Mouse (Mus musculus) midbrain, embryonic 13.5 days (tissue): Measurements from ENCODE around the gene Tmem106c. TPM values are rescaled to one million over a fixed set of nuclear protein-coding genes. Genes with fewer than 3 reads are reported as not detected.

ENCODE experiments used
- ATAC-seq: fragments of 200-750 bp; cut with Nextera tagmentation; 2 replicates; pipeline ENCODE4 v1.8.0; 2017; ENCODE audit warnings: mild to moderate bottlenecking, moderate TSS enrichment, moderate library complexity
- H3K27ac ChIP-seq: fragments of 300-500 bp; sonication (generic); 2 replicates; pipeline ENCODE4 v1.5.1; 2015; ENCODE audit warnings: inconsistent platforms, mild to moderate bottlenecking, moderate library complexity
- H3K27me3 ChIP-seq: fragments of 300-500 bp; sonication (generic); 2 replicates; pipeline ENCODE4 v1.6.1; 2015; ENCODE audit warnings: mild to moderate bottlenecking, inconsistent platforms
- H3K36me3 ChIP-seq: fragments of 300-500 bp; sonication (generic); 2 replicates; pipeline ENCODE4 v1.6.1; 2015; ENCODE audit warnings: mild to moderate bottlenecking, inconsistent platforms
- H3K4me1 ChIP-seq: fragments of 300-500 bp; sonication (generic); replicated peaks from 2 replicates; pipeline ENCODE4 v1.6.1; 2015; ENCODE audit warnings: inconsistent platforms
- H3K4me2 ChIP-seq: fragments of 300-500 bp; sonication (generic); replicated peaks from 2 replicates; pipeline ENCODE4 v1.6.1; 2015; ENCODE audit warnings: moderate library complexity, mild to moderate bottlenecking, inconsistent platforms
- H3K4me3 ChIP-seq: fragments of 300-500 bp; sonication (generic); replicated peaks from 2 replicates; pipeline ENCODE4 v1.5.1; 2015; ENCODE audit warnings: mild to moderate bottlenecking, inconsistent platforms
- H3K9ac ChIP-seq: fragments of 300-500 bp; sonication (generic); replicated peaks from 2 replicates; pipeline ENCODE4 v1.6.1; 2015; ENCODE audit warnings: mild to moderate bottlenecking, inconsistent platforms
- H3K9me3 ChIP-seq: fragments of 300-500 bp; sonication (generic); 2 replicates; pipeline ENCODE4 v1.6.1; 2016; ENCODE audit warnings: mild to moderate bottlenecking, inconsistent platforms
- WGBS: fragments of 180-500 bp; shearing (Covaris S2); methylation state at CpG from one replicate; pipeline ENCODE4 v1.1.7; 2015; 5-methylcytosine and 5-hydroxymethylcytosine counted together
- polyA plus RNA-seq: library from polyadenylated mRNA; unstranded; fragments of >200 nt; fragmentation: Nextera tagmentation; extraction: Ambion mirVana; gene quantifications from 2 replicates; pipeline ENCODE4 v1.2.1, GENCODE M21; 2015

The Tmem106c gene
- polyA plus RNA-seq, 1 experiment from 2014 or later = 59.8 TPM

- Histone ChIP-seq H3K9me3 (no peaks in the 10 kb centered on the region), H3K4me3 (no peak overlapping the region), H3K36me3 (peaks cover 42% of the 10 kb centered on the region), H3K27ac (peak overlapping the region; percentile 90), H3K4me2 (peak overlapping the region; percentile 45), H3K4me1 (peaks cover 55% of the 10 kb centered on the region), H3K27me3 (no peaks in the 10 kb centered on the region), H3K9ac (0 out of 2 replicates have a peak overlapping the region, but pooled peaks have one; percentile 2)
- 0% methylated on average over 6 of the region's 6 CpGs for WGBS
- peak; percentile 59 for ATAC-seq
Observed at GRCm38 (mm10) chr15:97990124-97990523, 26.1 kb downstream of the Tmem106c start.

GRCm38 (mm10) chr15:97990721-97991120 is 26.7 kb downstream of the Tmem106c start:
- 0 out of 2 replicates have a peak overlapping the region, but pooled peaks have one; percentile 12 for H3K9ac ChIP-seq
- peak overlapping the region; percentile 45 for H3K4me2 ChIP-seq
- WGBS = 4% methylated on average over 4 of the region's 4 CpGs

GRCm38 (mm10) chr15:97991285-97991895 is 27.4 kb downstream of the Tmem106c start:
- 7% methylated on average over 12 of the region's 12 CpGs for WGBS
- Histone ChIP-seq H3K4me3 (no peak overlapping the region), H3K27me3 (no peaks in the 10 kb centered on the region), H3K36me3 (peaks cover 39% of the 10 kb centered on the region), H3K9me3 (no peaks in the 10 kb centered on the region), H3K9ac (peak overlapping the region; percentile 12; the same call in 1 of the 2 replicates), H3K4me1 (peaks cover 58% of the 10 kb centered on the region), H3K4me2 (peak overlapping the region; percentile 45; the same call in 1 of the 2 replicates), H3K27ac (peak overlapping the region; percentile 90)
- ATAC-seq = no peak

More at GRCm38 (mm10) chr15:97990721-97991120, 26.7 kb downstream of the Tmem106c start:
- ATAC-seq = no peak
- H3K9me3 ChIP-seq = no peaks in the 10 kb centered on the region
- peak overlapping the region; percentile 90 for H3K27ac ChIP-seq
- no peaks in the 10 kb centered on the region for H3K27me3 ChIP-seq
- H3K36me3 ChIP-seq = peaks cover 42% of the 10 kb centered on the region
- H3K4me3 ChIP-seq = no peak overlapping the region
- H3K4me1 ChIP-seq = peaks cover 55% of the 10 kb centered on the region

GRCm38 (mm10) chr15:97992027-97992711 is 28.2 kb downstream of the Tmem106c start:
- Histone ChIP-seq H3K27me3 (no peaks in the 10 kb centered on the region), H3K27ac (peak overlapping the region; percentile 93), H3K4me1 (peaks cover 60% of the 10 kb centered on the region), H3K36me3 (peaks cover 36% of the 10 kb centered on the region), H3K4me3 (peak overlapping the region; percentile 24; the same call in 1 of the 2 replicates), H3K9ac (peak overlapping the region; percentile 48), H3K9me3 (no peaks in the 10 kb centered on the region), H3K4me2 (peak overlapping the region; percentile 53)
- 30% methylated on average over 13 of the region's 13 CpGs for WGBS
- ATAC-seq = peak; percentile 32

- Histone ChIP-seq H3K27me3 (no peaks in the 10 kb centered on the region), H3K9ac (peak overlapping the region; percentile 54), H3K36me3 (peaks cover 31% of the 10 kb centered on the region), H3K9me3 (no peaks in the 10 kb centered on the region), H3K4me1 (peaks cover 60% of the 10 kb centered on the region), H3K4me3 (peak overlapping the region; percentile 24), H3K27ac (peak overlapping the region; percentile 93), H3K4me2 (peak overlapping the region; percentile 53)
- under 1% methylated on average over 18 of the region's 18 CpGs for WGBS
- peak; percentile 94 for ATAC-seq
Observed at GRCm38 (mm10) chr15:97992712-97993286, 28.8 kb downstream of the Tmem106c start.

GRCm38 (mm10) chr15:97996716-97997256 is 32.8 kb downstream of the Tmem106c start:
- H3K9ac ChIP-seq = no peak overlapping the region
- no peaks in the 10 kb centered on the region for H3K9me3 ChIP-seq
- H3K36me3 ChIP-seq = peaks cover 26% of the 10 kb centered on the region
- peaks cover 56% of the 10 kb centered on the region for H3K4me1 ChIP-seq
- no peak overlapping the region; the same call in 1 of the 2 replicates for H3K27ac ChIP-seq
- H3K27me3 ChIP-seq = no peaks in the 10 kb centered on the region; the same call in 1 of the 2 replicates
- H3K4me2 ChIP-seq = no peak overlapping the region
- no peak overlapping the region for H3K4me3 ChIP-seq
- ATAC-seq = no peak
- 83% methylated on average over 13 of the region's 13 CpGs for WGBS

- Histone ChIP-seq H3K36me3 (peaks cover 26% of the 10 kb centered on the region), H3K27ac (no peak overlapping the region), H3K9me3 (no peaks in the 10 kb centered on the region), H3K27me3 (peaks cover 12% of the 10 kb centered on the region), H3K4me1 (peaks cover 62% of the 10 kb centered on the region), H3K4me3 (no peak overlapping the region), H3K4me2 (no peak overlapping the region), H3K9ac (0 out of 2 replicates have a peak overlapping the region, but pooled peaks have one; percentile 16)
- no peak for ATAC-seq
- 30% methylated on average over 13 of the region's 13 CpGs for WGBS
Observed at GRCm38 (mm10) chr15:97999546-97999945, 35.5 kb downstream of the Tmem106c start.

- H3K9me3 ChIP-seq = no peaks in the 10 kb centered on the region
- peaks cover 16% of the 10 kb centered on the region for H3K27me3 ChIP-seq
- 0 out of 2 replicates have a peak overlapping the region, but pooled peaks have one; percentile 16 for H3K9ac ChIP-seq
- peaks cover 67% of the 10 kb centered on the region for H3K4me1 ChIP-seq
- H3K4me2 ChIP-seq = no peak overlapping the region
- H3K36me3 ChIP-seq = peaks cover 21% of the 10 kb centered on the region
- WGBS = 15% methylated on average over 7 of the region's 7 CpGs
- H3K4me3 ChIP-seq = no peak overlapping the region
- H3K27ac ChIP-seq = no peak overlapping the region
- ATAC-seq = no peak
Observed at GRCm38 (mm10) chr15:97999991-98000390, 36.0 kb downstream of the Tmem106c start.

- H3K4me2 ChIP-seq = peak overlapping the region; percentile 87
- no peaks in the 10 kb centered on the region for H3K9me3 ChIP-seq
- H3K27ac ChIP-seq = peak overlapping the region; percentile 90
- H3K9ac ChIP-seq = peak overlapping the region; percentile 68
- WGBS = under 1% methylated on average over 37 of the region's 37 CpGs
- peak; percentile 46 for ATAC-seq
- 0 out of 2 replicates have a peak, but pooled peaks cover 10% of the 10 kb centered on the region for H3K36me3 ChIP-seq
- H3K27me3 ChIP-seq = peaks cover 26% of the 10 kb centered on the region
- peaks cover 68% of the 10 kb centered on the region for H3K4me1 ChIP-seq
- peak overlapping the region; percentile 52 for H3K4me3 ChIP-seq
Observed at GRCm38 (mm10) chr15:98001321-98002112, 37.5 kb downstream of the Tmem106c start.

- Histone ChIP-seq H3K27ac (peak overlapping the region; percentile 90), H3K4me2 (peak overlapping the region; percentile 87), H3K36me3 (0 out of 2 replicates have a peak, but pooled peaks cover 6% of the 10 kb centered on the region), H3K9me3 (no peaks in the 10 kb centered on the region), H3K4me3 (peak overlapping the region; percentile 52), H3K4me1 (peaks cover 68% of the 10 kb centered on the region), H3K9ac (peak overlapping the region; percentile 68), H3K27me3 (peaks cover 26% of the 10 kb centered on the region)
- ATAC-seq = peak; percentile 53
- under 1% methylated on average over 42 of the region's 42 CpGs for WGBS
Observed at GRCm38 (mm10) chr15:98002113-98002990, 38.4 kb downstream of the Tmem106c start.
